In the genomic region with DNA sequence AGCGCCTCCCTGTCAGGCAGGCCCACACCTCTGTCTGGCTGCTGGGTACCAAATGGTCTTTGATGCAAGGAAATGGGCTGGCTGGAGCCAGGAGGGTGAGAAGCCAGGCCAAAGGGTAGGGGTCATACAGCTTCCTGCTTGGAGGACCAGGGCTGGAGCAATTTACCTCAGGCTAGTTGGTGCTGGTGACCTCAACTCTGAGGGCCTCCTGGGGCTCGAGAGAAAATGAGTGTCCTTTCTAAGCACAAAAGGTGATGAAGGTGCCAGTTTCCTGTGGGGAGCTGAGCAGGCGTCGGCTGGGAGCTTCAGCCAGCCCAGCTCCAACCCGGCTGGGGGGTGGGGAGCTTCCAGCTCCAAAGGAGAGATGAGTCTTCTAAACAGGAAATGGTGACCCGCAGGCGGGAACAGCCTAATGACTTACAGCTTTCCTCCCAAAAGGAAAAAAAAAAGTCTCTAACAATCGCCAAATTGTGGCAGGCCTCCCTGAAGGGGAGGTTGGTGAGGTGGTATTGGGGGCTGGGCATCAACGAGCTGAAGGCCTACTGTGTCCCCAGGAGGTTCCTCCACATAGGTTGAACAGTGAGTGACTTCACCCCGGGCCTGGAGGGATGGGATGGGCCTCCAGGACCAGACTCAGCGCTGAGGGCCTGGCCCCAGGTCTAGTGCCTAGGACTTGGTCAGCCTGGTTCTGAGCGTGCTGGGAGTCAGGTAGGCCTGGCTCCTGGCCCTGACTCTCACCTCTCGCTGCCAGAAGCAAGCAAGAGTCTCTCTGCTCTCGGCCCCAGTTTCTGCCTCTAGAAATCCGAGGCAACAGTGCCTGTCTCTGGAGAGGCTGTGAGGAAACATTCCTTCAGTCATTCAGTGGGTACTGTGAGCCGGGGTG, we compare ENCODE assay signal across 8 mouse cellular contexts. TPM values are rescaled to one million over a fixed set of nuclear protein-coding genes. Genes with fewer than 3 reads are reported as not detected.
DNase-seq lines count a peak whose midpoint lies in the region; ATAC-seq and TF ChIP-seq lines count a peak whose summit lies in the region.

No protein-coding gene starts in this region.

- 33% methylated on average over 16 of the region's 16 CpGs for WGBS in forebrain, embryonic 11.5 days
- WGBS in limb, embryonic 11.5 days: 2% methylated on average over 16 of the region's 16 CpGs
- WGBS in midbrain, postnatal 0 days: 48% methylated on average over 16 of the region's 16 CpGs

- no peaks in the 10 kb centered on the region for H3K36me3 ChIP-seq in forebrain, embryonic 11.5 days (ENCODE audit: control insufficient read depth, insufficient read depth, low read length)
- H3K36me3 ChIP-seq in limb, embryonic 11.5 days (ENCODE audit: control insufficient read depth, insufficient read depth, low read length): peaks cover 9% of the 10 kb centered on the region
- H3K36me3 ChIP-seq in midbrain, postnatal 0 days (ENCODE audit: insufficient read depth, low read length): no peaks in the 10 kb centered on the region

- H3K4me3 ChIP-seq in forebrain, embryonic 11.5 days (ENCODE audit: low read depth, low read length): no peak overlapping the region
- H3K4me3 ChIP-seq in limb, embryonic 11.5 days (ENCODE audit: low read depth, low read length): peak overlapping the region; percentile 12; the same call in 1 of the 2 replicates
- H3K4me3 ChIP-seq in midbrain, postnatal 0 days (ENCODE audit: low read depth, low read length): no peak overlapping the region

- no peak overlapping the region for H3K4me2 ChIP-seq in forebrain, embryonic 11.5 days (ENCODE audit: low read depth, low read length, severe bottlenecking)
- H3K4me2 ChIP-seq in limb, embryonic 11.5 days (ENCODE audit: low read depth, severe bottlenecking): peak overlapping the region; percentile 94
- H3K4me2 ChIP-seq in midbrain, postnatal 0 days (ENCODE audit: low read depth, low read length, poor library complexity, severe bottlenecking): no peak overlapping the region

- ATAC-seq in forebrain, embryonic 11.5 days (replicated peaks; ENCODE audit: low FRiP score): no peak
- 0 out of 2 replicates have a peak, but pooled peaks have one; percentile 11 for ATAC-seq in limb, embryonic 11.5 days (ENCODE audit: insufficient number of reproducible peaks, low FRiP score, low TSS enrichment, low read depth)
- ATAC-seq in midbrain, postnatal 0 days (ENCODE audit: low FRiP score): no peak

- peaks cover 19% of the 10 kb centered on the region; the same call in 1 of the 2 replicates for H3K4me1 ChIP-seq in forebrain, embryonic 11.5 days (replicated peaks; ENCODE audit: control insufficient read depth, insufficient read depth, low read length)
- peaks cover 58% of the 10 kb centered on the region for H3K4me1 ChIP-seq in limb, embryonic 11.5 days (ENCODE audit: control insufficient read depth, insufficient read depth, low read length)
- peaks cover 2% of the 10 kb centered on the region; the same call in 1 of the 2 replicates for H3K4me1 ChIP-seq in midbrain, postnatal 0 days (ENCODE audit: insufficient read depth, low read length)

- H3K9me3 ChIP-seq in forebrain, embryonic 11.5 days (ENCODE audit: control insufficient read depth, low read length): no peaks in the 10 kb centered on the region
- H3K9me3 ChIP-seq in limb, embryonic 11.5 days (ENCODE audit: control insufficient read depth, low read length): no peaks in the 10 kb centered on the region
- no peaks in the 10 kb centered on the region for H3K9me3 ChIP-seq in midbrain, postnatal 0 days (ENCODE audit: low read length)

- H3K27ac ChIP-seq in forebrain, embryonic 11.5 days (ENCODE audit: low read depth, low read length): no peak overlapping the region
- peak overlapping the region; percentile 95 for H3K27ac ChIP-seq in limb, embryonic 11.5 days (replicated peaks; ENCODE audit: low read depth, low read length)
- peak overlapping the region; percentile 38; the same call in 1 of the 2 replicates for H3K27ac ChIP-seq in midbrain, postnatal 0 days (ENCODE audit: low read depth, low read length)

- no peak overlapping the region for H3K9ac ChIP-seq in forebrain, embryonic 11.5 days (ENCODE audit: low read length)
- peak overlapping the region; percentile 34 for H3K9ac ChIP-seq in limb, embryonic 11.5 days (ENCODE audit: low read length)
- no peak overlapping the region for H3K9ac ChIP-seq in midbrain, postnatal 0 days (replicated peaks; ENCODE audit: low read length, poor library complexity, severe bottlenecking)

- no peak for TF ChIP-seq CTCF in midbrain, postnatal 0 days (IDR thresholded peaks at IDR 0.05)

- peaks cover 23% of the 10 kb centered on the region for H3K27me3 ChIP-seq in forebrain, embryonic 11.5 days (ENCODE audit: control insufficient read depth, insufficient read depth, low read length)
- H3K27me3 ChIP-seq in limb, embryonic 11.5 days (ENCODE audit: control insufficient read depth, insufficient read depth, low read length): no peaks in the 10 kb centered on the region
- peaks cover 19% of the 10 kb centered on the region for H3K27me3 ChIP-seq in midbrain, postnatal 0 days (ENCODE audit: insufficient read depth, low read length)

- peak; percentile 65 to 78 for DNase-seq in adrenal gland, adult (ENCODE audit: inconsistent age in 2 of 2, low spot score in 1 of 2)
- no peak for DNase-seq in adrenal gland, adult 18-20 months (ENCODE audit: low spot score in 2 of 2)
- peak; percentile 61 for DNase-seq in forebrain, embryonic 11.5 days (ENCODE audit: low spot score)
- peak; percentile 69 for DNase-seq in heart, postnatal 4 days
- DNase-seq in limb, embryonic 11.5 days (ENCODE audit: low spot score): peak; percentile 81
- DNase-seq in midbrain, postnatal 0 days (ENCODE audit: low spot score): no peak
- DNase-seq in right cerebral cortex, postnatal 14 days: no peak
- DNase-seq in cerebellum, adult 8-10 months: no peak

RNA-seq across cellular contexts. Expression of a gene that starts 5.4 kb away (rescaled TPM):
- 1 to 10 TPM; 6.3 to 8.8 TPM for total RNA-seq in adrenal gland, adult 18-20 months (2021)
- 25.1 and 27.8 TPM in 2 replicates for polyA plus RNA-seq in forebrain, embryonic 11.5 days (2014; fragmentation: Nextera tagmentation; extraction: Ambion mirVana)
- 1 to 10 TPM; 4.3 to 5.0 TPM for total RNA-seq in heart, postnatal 4 days (2021)
- 102 and 104 TPM in 2 replicates for polyA plus RNA-seq in limb, embryonic 11.5 days (2014; fragmentation: Nextera tagmentation; extraction: Ambion mirVana)
- 0.28 and 0.71 TPM in 2 replicates for total RNA-seq in midbrain, postnatal 0 days (2014; rRNA removed)
- 3.8 and 5.1 TPM in 2 replicates for polyA plus RNA-seq in midbrain, postnatal 0 days (2015; fragmentation: Nextera tagmentation; extraction: Ambion mirVana)

RNA-seq across cellular contexts. Expression of a gene that starts 50.7 kb away (rescaled TPM):
- total RNA-seq in adrenal gland, adult 18-20 months (2021): 10 to 100 TPM; 41.1 to 42.8 TPM
- polyA plus RNA-seq in forebrain, embryonic 11.5 days (2014; fragmentation: Nextera tagmentation; extraction: Ambion mirVana): 23.0 and 24.1 TPM in 2 replicates
- total RNA-seq in heart, postnatal 4 days (2021): 10 to 100 TPM; 25.1 to 27.5 TPM
- polyA plus RNA-seq in limb, embryonic 11.5 days (2014; fragmentation: Nextera tagmentation; extraction: Ambion mirVana): 14.6 and 16.0 TPM in 2 replicates
- total RNA-seq in midbrain, postnatal 0 days (2014; rRNA removed): 39.2 and 41.5 TPM in 2 replicates
- 27.6 and 29.9 TPM in 2 replicates for polyA plus RNA-seq in midbrain, postnatal 0 days (2015; fragmentation: Nextera tagmentation; extraction: Ambion mirVana)

RNA-seq across cellular contexts. Expression of a gene that starts 50.9 kb away (rescaled TPM):
- total RNA-seq in adrenal gland, adult 18-20 months (2021): 100 to 1,000 TPM in 1 of 2 experiments, 10 to 100 TPM in 1; 88.3 to 103 TPM
- polyA plus RNA-seq in forebrain, embryonic 11.5 days (2014; fragmentation: Nextera tagmentation; extraction: Ambion mirVana): 133 and 145 TPM in 2 replicates
- total RNA-seq in heart, postnatal 4 days (2021): 10 to 100 TPM; 39.3 to 39.4 TPM
- 111 and 114 TPM in 2 replicates for polyA plus RNA-seq in limb, embryonic 11.5 days (2014; fragmentation: Nextera tagmentation; extraction: Ambion mirVana)
- 78.2 and 83.4 TPM in 2 replicates for total RNA-seq in midbrain, postnatal 0 days (2014; rRNA removed)
- 84.2 and 84.9 TPM in 2 replicates for polyA plus RNA-seq in midbrain, postnatal 0 days (2015; fragmentation: Nextera tagmentation; extraction: Ambion mirVana)

Comparison
In these comparisons a context has a peak if more than half of its experiments do, and no peak if none do; other contexts are left out.
1. DNase-seq: peak in adrenal gland, adult (2 of 2), forebrain, embryonic 11.5 days (single experiment), heart, postnatal 4 days (single experiment) and limb, embryonic 11.5 days (single experiment); none in adrenal gland, adult 18-20 months (0 of 2), midbrain, postnatal 0 days (single experiment), right cerebral cortex, postnatal 14 days (single experiment) and cerebellum, adult 8-10 months (single experiment).